Mouse (Mus musculus): ENCODE results near the gene Odf3l2.

GRCm38 (mm10) chr10:79631432-79631831 is 14.1 kb downstream of the Odf3l2 start:
- TF ChIP-seq CTCF (IDR thresholded peaks at IDR 0.05; ENCODE audit: insufficient read depth, low read depth, low read length), result no peak
- no peak for TF ChIP-seq POLR2A (IDR thresholded peaks at IDR 0.05; ENCODE audit: insufficient read depth, low read depth, low read length)

Measured in olfactory bulb, adult 2 months (tissue).